Mouse (Mus musculus) hindbrain, embryonic 11.5 days (tissue): ENCODE results near the gene Noto. TPM values are rescaled to one million over a fixed set of nuclear protein-coding genes. Genes with fewer than 3 reads are reported as not detected.

ENCODE experiments used
- ATAC-seq: fragments of 200-750 bp; cut with Nextera tagmentation; 2 replicates; pipeline ENCODE4 v1.8.0; 2017; ENCODE audit warnings: mild to moderate bottlenecking, moderate TSS enrichment, moderate library complexity; ENCODE audit not compliant: low FRiP score
- DNase-seq: peaks from one replicate; pipeline ENCODE4 v3.0.0-alpha.2; 2015; ENCODE audit warnings: low spot score
- H3K27ac ChIP-seq: fragments of 300-500 bp; sonication (generic); 2 replicates; pipeline ENCODE4 v1.5.1; 2014; ENCODE audit warnings: mild to moderate bottlenecking, low read depth, low read length
- H3K27me3 ChIP-seq: fragments of 300-500 bp; sonication (generic); 2 replicates; pipeline ENCODE4 v1.6.1; 2014; ENCODE audit warnings: mild to moderate bottlenecking, low read length, moderate library complexity, mixed read lengths; ENCODE audit not compliant: control insufficient read depth, insufficient read depth
- H3K36me3 ChIP-seq: fragments of 300-500 bp; sonication (generic); 2 replicates; pipeline ENCODE4 v1.6.1; 2014; ENCODE audit warnings: mild to moderate bottlenecking, low read length, moderate library complexity, mixed read lengths; ENCODE audit not compliant: control insufficient read depth, insufficient read depth
- H3K4me1 ChIP-seq: fragments of 300-500 bp; sonication (generic); replicated peaks from 2 replicates; pipeline ENCODE4 v1.6.1; 2014; ENCODE audit warnings: low read length, mixed read lengths; ENCODE audit not compliant: control insufficient read depth, insufficient read depth
- H3K4me2 ChIP-seq: fragments of 300-500 bp; sonication (generic); replicated peaks from 2 replicates; pipeline ENCODE4 v1.6.1; 2014; ENCODE audit warnings: mild to moderate bottlenecking, low read depth, low read length
- H3K4me3 ChIP-seq: fragments of 300-500 bp; sonication (generic); 2 replicates; pipeline ENCODE4 v1.5.1; 2014; ENCODE audit warnings: low read depth, low read length
- H3K9ac ChIP-seq: fragments of 300-500 bp; sonication (generic); 2 replicates; pipeline ENCODE4 v1.6.1; 2014; ENCODE audit warnings: low read depth, low read length
- H3K9me3 ChIP-seq: fragments of 300-500 bp; sonication (generic); 2 replicates; pipeline ENCODE4 v1.6.1; 2016; ENCODE audit warnings: low read length; ENCODE audit not compliant: control insufficient read depth
- WGBS: fragments of 180-500 bp; shearing (Covaris S2); extraction: QIAGEN DNeasy Blood & Tissue Kit; methylation state at CpG from one replicate; pipeline ENCODE4 v1.1.7; 2014; 5-methylcytosine and 5-hydroxymethylcytosine counted together
- polyA plus RNA-seq: library from polyadenylated mRNA; unstranded; fragments of >200 nt; fragmentation: Nextera tagmentation; extraction: Ambion mirVana; gene quantifications from 2 replicates; pipeline ENCODE4 v1.2.1, GENCODE M21; 2014

Gene Noto
- polyA plus RNA-seq, 1 experiment from 2014 or later: not detected

GRCm38 (mm10) chr6:85475581-85475980 is 51.9 kb downstream of the Noto start:
- Histone ChIP-seq H3K27ac (no peak overlapping the region), H3K4me1 (no peaks in the 10 kb centered on the region), H3K9ac (no peak overlapping the region), H3K4me2 (no peak overlapping the region), H3K27me3 (0 out of 2 replicates have a peak, but pooled peaks cover 2% of the 10 kb centered on the region), H3K36me3 (no peaks in the 10 kb centered on the region), H3K9me3 (no peaks in the 10 kb centered on the region), H3K4me3 (no peak overlapping the region)
- no peak for ATAC-seq
- DNase-seq: no peak
- WGBS: 90% methylated on average over 3 of the region's 3 CpGs

- 39% methylated on average over 10 of the region's 10 CpGs for WGBS
- H3K27ac ChIP-seq: no peak overlapping the region
Measured at GRCm38 (mm10) chr6:85477366-85477917, 53.8 kb downstream of the Noto start.

GRCm38 (mm10) chr6:85478416-85478815 is 54.7 kb downstream of the Noto start:
- H3K4me1 ChIP-seq: no peaks in the 10 kb centered on the region
- H3K27ac ChIP-seq: no peak overlapping the region
- no peak overlapping the region for H3K4me3 ChIP-seq
- no peak overlapping the region for H3K4me2 ChIP-seq
- WGBS: 41% methylated on average over 14 of the region's 14 CpGs
- H3K36me3 ChIP-seq: no peaks in the 10 kb centered on the region
- ATAC-seq: no peak
- DNase-seq: no peak
- no peaks in the 10 kb centered on the region for H3K9me3 ChIP-seq
- no peak overlapping the region for H3K9ac ChIP-seq
- peaks cover 12% of the 10 kb centered on the region for H3K27me3 ChIP-seq

More at GRCm38 (mm10) chr6:85477366-85477917, 53.8 kb downstream of the Noto start:
- ATAC-seq (0 out of 2 replicates have a peak, but pooled peaks have one; percentile 40), DNase-seq (peak; percentile 56)
- H3K36me3 ChIP-seq: no peaks in the 10 kb centered on the region
- H3K27me3 ChIP-seq: peaks cover 8% of the 10 kb centered on the region
- H3K4me3 ChIP-seq: no peak overlapping the region
- no peaks in the 10 kb centered on the region for H3K4me1 ChIP-seq
- no peak overlapping the region for H3K9ac ChIP-seq
- no peaks in the 10 kb centered on the region for H3K9me3 ChIP-seq
- H3K4me2 ChIP-seq: no peak overlapping the region

Other genes starting within 250 kb of the Noto start
- 0.13 TPM in 1 of 2 replicates, not detected in the other for gene Emx1, start 236.4 kb upstream of the Noto start, polyA plus RNA-seq
- gene Sfxn5, start 90.5 kb upstream of the Noto start, polyA plus RNA-seq: 5.1 and 6.2 TPM in 2 replicates
- 4.1 and 4.6 TPM in 2 replicates for gene Rab11fip5, start 49.3 kb upstream of the Noto start, polyA plus RNA-seq
- 52.4 and 53.1 TPM in 2 replicates for gene Smyd5, start 8.1 kb downstream of the Noto start, polyA plus RNA-seq
- gene Cct7, start 27.6 kb downstream of the Noto start, polyA plus RNA-seq: 644 and 685 TPM in 2 replicates
- gene Pradc1, start 28.1 kb downstream of the Noto start, polyA plus RNA-seq: 25.5 and 28.1 TPM in 2 replicates
- 0.89 and 0.93 TPM in 2 replicates for gene Fbxo41, start 79.1 kb downstream of the Noto start, polyA plus RNA-seq
- gene Egr4, start 89.7 kb downstream of the Noto start, polyA plus RNA-seq: not detected in 2 replicates
- gene Alms1, start 163.6 kb downstream of the Noto start, polyA plus RNA-seq: 7.8 and 10.4 TPM in 2 replicates